Mouse (Mus musculus) activated CD4-positive, CD25-positive, alpha-beta regulatory T cell, adult 4 months (primary cell): ENCODE results near the gene Sds. TPM values are rescaled to one million over a fixed set of nuclear protein-coding genes. Genes with fewer than 3 reads are reported as not detected.

Source experiments
- ATAC-seq: one replicate; pipeline ENCODE4 v1.8.0; 2017
- polyA plus RNA-seq, 2 experiments: library from polyadenylated mRNA; unstranded; fragments of 100-300 nt; shearing (Covaris generic); gene quantifications; one replicate each; pipeline ENCODE4 v1.2.1; 2017

The Sds gene
- polyA plus RNA-seq, 2 experiments from 2014 or later: not detected

GRCm38 (mm10) chr5:120516221-120516984 is 40.1 kb downstream of the Sds start:
- no peak for ATAC-seq

- ATAC-seq: no peak
These were observed 41.2 kb downstream of the Sds start for GRCm38 (mm10) chr5:120517552-120517951.

- ATAC-seq: no peak
These were observed 46.3 kb downstream of the Sds start for GRCm38 (mm10) chr5:120522649-120523048.

DNA sequence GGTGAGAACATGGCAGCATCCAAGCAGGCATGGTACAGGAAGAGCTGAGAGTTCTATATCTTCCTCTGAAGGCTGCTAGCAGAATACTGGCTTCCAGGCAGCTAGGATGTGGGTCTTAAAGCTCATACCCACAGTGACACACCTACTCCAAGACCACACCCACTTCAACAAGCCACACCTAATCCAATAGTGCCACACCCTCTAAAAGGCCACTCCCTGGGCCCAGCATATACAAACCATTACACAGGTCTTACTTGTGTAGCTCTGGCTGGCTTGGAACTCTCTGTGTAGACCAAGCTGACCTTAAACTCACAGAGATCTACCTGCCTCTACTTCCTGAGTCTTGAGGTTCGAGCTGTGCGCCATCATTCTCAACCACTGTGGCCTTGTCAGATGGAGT is 48.4 kb downstream of the Sds start:
- no peak for ATAC-seq

DNA sequence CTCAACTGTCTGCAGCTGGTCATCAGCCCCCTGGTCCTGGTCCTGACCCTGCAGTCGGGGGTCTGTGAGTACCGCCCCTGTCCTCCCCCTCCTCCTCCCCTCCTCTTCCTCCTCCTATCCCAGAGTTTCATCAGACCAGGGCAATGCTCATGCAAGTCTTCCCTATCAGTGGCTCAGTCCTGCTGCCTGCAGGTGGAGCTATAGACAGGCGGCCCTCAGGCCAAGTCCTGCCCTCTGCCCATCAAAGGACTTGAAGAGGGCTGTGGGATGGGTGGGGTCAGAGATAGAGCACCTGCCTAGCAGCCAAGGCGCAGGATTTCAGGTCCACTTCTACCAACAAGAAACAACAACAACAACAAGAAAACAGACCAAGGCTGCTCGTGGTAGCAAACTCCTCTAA is 49.4 kb downstream of the Sds start:
- ATAC-seq: no peak

DNA sequence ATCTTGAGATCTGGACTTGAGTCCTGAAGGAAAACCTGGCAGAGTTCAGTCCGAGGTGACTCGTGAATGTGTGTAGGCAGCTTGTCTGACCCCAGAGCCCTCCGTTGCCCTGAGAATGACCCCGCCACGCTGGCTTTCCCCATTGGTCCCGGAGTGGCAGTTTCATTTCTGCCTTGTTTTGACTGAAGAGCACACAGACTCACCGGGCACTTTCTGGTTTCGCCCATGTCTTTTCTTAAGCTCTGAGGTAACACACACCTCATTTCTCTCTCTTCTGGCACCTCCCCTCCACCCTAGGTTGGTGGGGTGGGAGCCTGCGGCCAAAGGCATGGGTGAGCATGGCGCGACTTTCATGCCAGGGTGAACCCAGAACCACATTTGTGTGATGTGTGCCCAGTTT is 50.0 kb downstream of the Sds start:
- ATAC-seq: no peak

DNA sequence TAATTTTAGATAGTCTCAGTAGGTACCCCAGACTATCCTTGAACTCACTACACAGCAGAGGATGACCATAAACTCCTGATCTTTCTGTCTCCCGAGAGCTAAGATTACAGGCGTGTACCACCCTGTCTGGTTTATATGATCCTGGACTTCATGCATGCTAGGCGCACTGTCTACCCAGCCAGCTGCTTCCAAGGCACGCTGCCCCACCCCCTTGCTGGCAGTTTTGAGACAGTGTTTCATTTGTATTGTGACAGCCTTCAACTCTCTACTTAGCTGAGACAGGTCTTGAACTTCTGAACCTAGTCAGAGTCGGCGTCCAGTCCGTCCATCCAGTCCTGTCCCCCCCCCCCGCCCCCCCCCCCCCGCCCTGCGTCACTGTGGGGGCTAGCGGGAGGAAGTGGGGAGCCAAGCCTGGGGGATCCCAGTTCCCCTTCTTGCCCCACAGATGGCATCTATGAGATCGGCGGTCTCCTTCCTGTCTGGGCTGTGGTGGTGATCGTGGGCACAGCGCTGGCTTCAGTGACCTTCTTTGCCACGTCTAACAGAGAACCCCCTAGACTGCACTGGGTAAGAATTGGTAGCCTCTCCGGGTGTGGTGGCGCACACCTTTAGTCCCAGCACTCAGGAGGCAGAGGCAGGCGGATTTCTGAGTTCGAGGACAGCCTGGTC is 51.1 kb downstream of the Sds start:
- ATAC-seq: no peak

DNA sequence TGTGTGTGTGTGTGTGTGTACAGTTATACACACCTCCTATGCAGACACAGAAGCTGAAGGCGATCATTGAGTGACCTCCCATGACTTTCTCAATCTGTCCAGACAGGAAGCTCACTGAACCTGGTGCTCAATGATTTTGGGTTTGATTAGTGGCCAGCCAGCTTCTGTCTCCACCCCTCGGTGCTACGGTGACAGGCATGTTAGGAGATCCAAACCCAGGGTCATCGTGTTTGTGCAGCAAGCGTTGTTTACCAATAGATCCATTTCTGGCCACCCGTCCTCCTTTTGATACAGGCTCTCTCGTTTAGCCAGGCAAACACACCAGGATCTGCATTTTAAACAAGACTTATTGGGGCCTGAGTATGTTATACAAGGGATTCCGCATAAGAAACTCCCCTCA is 55.3 kb downstream of the Sds start:
- ATAC-seq: no peak

Other genes starting within 250 kb of the Sds start
- not detected for gene Lhx5, start 44.8 kb upstream of the Sds start, polyA plus RNA-seq
- gene Sdsl, start 3.7 kb upstream of the Sds start, polyA plus RNA-seq: not detected
- 1 to 10 TPM; 3.8 to 4.7 TPM for gene Plbd2, start 27.1 kb downstream of the Sds start, polyA plus RNA-seq
- gene Slc8b1, start 34.6 kb downstream of the Sds start, polyA plus RNA-seq: 1 to 10 TPM; 4.7 to 7.2 TPM
- 10 to 100 TPM; 10.9 to 13.0 TPM for gene Tpcn1, start 112.1 kb downstream of the Sds start, polyA plus RNA-seq
- gene Iqcd, start 112.5 kb downstream of the Sds start, polyA plus RNA-seq: under 1 TPM; 0.41 to 0.70 TPM
- 1 to 10 TPM; 1.1 to 2.4 TPM for gene Rita1, start 136.1 kb downstream of the Sds start, polyA plus RNA-seq
- gene Ddx54, start 136.2 kb downstream of the Sds start, polyA plus RNA-seq: 10 to 100 TPM; 11.7 to 18.4 TPM
- not detected for gene Cfap73, start 157.7 kb downstream of the Sds start, polyA plus RNA-seq
- gene Rasal1, start 172.3 kb downstream of the Sds start, polyA plus RNA-seq: 10 to 100 TPM in 1 of 2 experiments, 1 to 10 TPM in 1; 7.6 to 11.4 TPM
- gene Dtx1, start 235.4 kb downstream of the Sds start, polyA plus RNA-seq: 10 to 100 TPM; 45.6 to 48.2 TPM